Mouse (Mus musculus): ENCODE measurements around the gene Cdc7. TPM values are rescaled to one million over a fixed set of nuclear protein-coding genes. Genes with fewer than 3 reads are reported as not detected.

Gene Cdc7
- polyA plus RNA-seq, 1 experiment from 2014 or later: 51.6 TPM

- WGBS: 70% methylated on average over 2 of the region's 2 CpGs
- ATAC-seq (ENCODE audit: insufficient number of reproducible peaks, insufficient read depth, low FRiP score, low TSS enrichment, low read depth): no peak
- Histone ChIP-seq H3K27me3 (no peaks in the 10 kb centered on the region), H3K9me3 (no peaks in the 10 kb centered on the region), H3K36me3 (no peaks in the 10 kb centered on the region), H3K4me3 (no peak overlapping the region), H3K4me2 (no peak overlapping the region; the same call in 1 of the 2 replicates), H3K9ac (0 out of 2 replicates have a peak overlapping the region, but pooled peaks have one; percentile 11), H3K27ac (no peak overlapping the region), H3K4me1 (peaks cover 47% of the 10 kb centered on the region)
These were observed 50.9 kb downstream of the Cdc7 start for GRCm38 (mm10) chr5:107015046-107015421.

GRCm38 (mm10) chr5:107015422-107016081 lies 51.4 kb downstream of the Cdc7 start:
- Histone ChIP-seq H3K4me1 (peaks cover 52% of the 10 kb centered on the region), H3K27ac (no peak overlapping the region), H3K4me3 (no peak overlapping the region), H3K9me3 (no peaks in the 10 kb centered on the region), H3K4me2 (no peak overlapping the region; the same call in 1 of the 2 replicates), H3K36me3 (no peaks in the 10 kb centered on the region), H3K27me3 (no peaks in the 10 kb centered on the region), H3K9ac (0 out of 2 replicates have a peak overlapping the region, but pooled peaks have one; percentile 11)
- WGBS: 14% methylated on average over 10 of the region's 10 CpGs
- ATAC-seq (ENCODE audit: insufficient number of reproducible peaks, insufficient read depth, low FRiP score, low TSS enrichment, low read depth): no peak

GRCm38 (mm10) chr5:107016538-107016937 lies 52.4 kb downstream of the Cdc7 start:
- Histone ChIP-seq H3K27me3 (no peaks in the 10 kb centered on the region), H3K9me3 (no peaks in the 10 kb centered on the region), H3K4me3 (no peak overlapping the region), H3K4me1 (peaks cover 49% of the 10 kb centered on the region), H3K27ac (no peak overlapping the region), H3K9ac (no peak overlapping the region), H3K4me2 (no peak overlapping the region), H3K36me3 (no peaks in the 10 kb centered on the region)
- no peak for ATAC-seq (ENCODE audit: insufficient number of reproducible peaks, insufficient read depth, low FRiP score, low TSS enrichment, low read depth)
- WGBS: 75% methylated on average over 4 of the region's 4 CpGs

GRCm38 (mm10) chr5:107017544-107017943 lies 53.4 kb downstream of the Cdc7 start:
- Histone ChIP-seq H3K4me2 (no peak overlapping the region), H3K9me3 (no peaks in the 10 kb centered on the region), H3K4me1 (peaks cover 40% of the 10 kb centered on the region), H3K9ac (no peak overlapping the region), H3K27me3 (no peaks in the 10 kb centered on the region), H3K4me3 (no peak overlapping the region), H3K27ac (no peak overlapping the region), H3K36me3 (no peaks in the 10 kb centered on the region)
- WGBS: 75% methylated on average over 2 of the region's 2 CpGs
- no peak for ATAC-seq (ENCODE audit: insufficient number of reproducible peaks, insufficient read depth, low FRiP score, low TSS enrichment, low read depth)

GRCm38 (mm10) chr5:107019057-107019456 lies 54.9 kb downstream of the Cdc7 start:
- Histone ChIP-seq H3K4me2 (no peak overlapping the region), H3K9ac (no peak overlapping the region), H3K27me3 (no peaks in the 10 kb centered on the region), H3K4me3 (no peak overlapping the region), H3K27ac (no peak overlapping the region), H3K9me3 (no peaks in the 10 kb centered on the region), H3K36me3 (no peaks in the 10 kb centered on the region), H3K4me1 (peaks cover 35% of the 10 kb centered on the region)
- no peak for ATAC-seq (ENCODE audit: insufficient number of reproducible peaks, insufficient read depth, low FRiP score, low TSS enrichment, low read depth)
- WGBS: 48% methylated on average over 5 of the region's 5 CpGs

GRCm38 (mm10) chr5:107019904-107020303 lies 55.8 kb downstream of the Cdc7 start:
- peaks cover 35% of the 10 kb centered on the region for H3K4me1 ChIP-seq
- H3K27me3 ChIP-seq: no peaks in the 10 kb centered on the region
- H3K36me3 ChIP-seq: no peaks in the 10 kb centered on the region
- WGBS: 31% methylated on average over 6 of the region's 6 CpGs
- no peaks in the 10 kb centered on the region for H3K9me3 ChIP-seq
- no peak overlapping the region for H3K9ac ChIP-seq
- no peak overlapping the region for H3K4me3 ChIP-seq
- no peak for ATAC-seq (ENCODE audit: insufficient number of reproducible peaks, insufficient read depth, low FRiP score, low TSS enrichment, low read depth)
- peak overlapping the region; percentile 71 for H3K27ac ChIP-seq
- H3K4me2 ChIP-seq: no peak overlapping the region

- H3K4me1 ChIP-seq: peaks cover 35% of the 10 kb centered on the region
- no peaks in the 10 kb centered on the region for H3K9me3 ChIP-seq
- no peak overlapping the region for H3K4me2 ChIP-seq
- no peaks in the 10 kb centered on the region for H3K36me3 ChIP-seq
- H3K27me3 ChIP-seq: no peaks in the 10 kb centered on the region
- H3K9ac ChIP-seq: no peak overlapping the region
- no peak overlapping the region for H3K4me3 ChIP-seq
- ATAC-seq (ENCODE audit: insufficient number of reproducible peaks, insufficient read depth, low FRiP score, low TSS enrichment, low read depth): no peak
- WGBS: 64% methylated on average over 7 of the region's 7 CpGs
- H3K27ac ChIP-seq: peak overlapping the region; percentile 71
These were observed 56.2 kb downstream of the Cdc7 start for GRCm38 (mm10) chr5:107020366-107020765.

GRCm38 (mm10) chr5:107021291-107022063 lies 57.4 kb downstream of the Cdc7 start:
- ATAC-seq (ENCODE audit: insufficient number of reproducible peaks, insufficient read depth, low FRiP score, low TSS enrichment, low read depth): no peak

GRCm38 (mm10) chr5:107022064-107022428 lies 57.9 kb downstream of the Cdc7 start:
- H3K4me3 ChIP-seq: no peak overlapping the region
- H3K27ac ChIP-seq: no peak overlapping the region
- H3K27me3 ChIP-seq: 0 out of 2 replicates have a peak, but pooled peaks cover 4% of the 10 kb centered on the region
- 97% methylated on average over 3 of the region's 3 CpGs for WGBS
- peaks cover 35% of the 10 kb centered on the region for H3K4me1 ChIP-seq
- no peak for ATAC-seq (ENCODE audit: insufficient number of reproducible peaks, insufficient read depth, low FRiP score, low TSS enrichment, low read depth)
- H3K4me2 ChIP-seq: no peak overlapping the region
- H3K9ac ChIP-seq: no peak overlapping the region
- H3K9me3 ChIP-seq: no peaks in the 10 kb centered on the region
- no peaks in the 10 kb centered on the region for H3K36me3 ChIP-seq

More at GRCm38 (mm10) chr5:107021291-107022063, 57.4 kb downstream of the Cdc7 start:
- H3K27ac ChIP-seq: no peak overlapping the region
- H3K27me3 ChIP-seq: 0 out of 2 replicates have a peak, but pooled peaks cover 4% of the 10 kb centered on the region
- H3K9ac ChIP-seq: no peak overlapping the region
- H3K4me1 ChIP-seq: peaks cover 35% of the 10 kb centered on the region
- no peak overlapping the region for H3K4me3 ChIP-seq
- 91% methylated on average over 14 of the region's 14 CpGs for WGBS
- H3K36me3 ChIP-seq: no peaks in the 10 kb centered on the region
- no peak overlapping the region for H3K4me2 ChIP-seq
- H3K9me3 ChIP-seq: no peaks in the 10 kb centered on the region

- peak overlapping the region; percentile 26; the same call in 1 of the 2 replicates for H3K4me2 ChIP-seq
- no peak overlapping the region for H3K9ac ChIP-seq
- 48% methylated on average over 5 of the region's 5 CpGs for WGBS
- H3K36me3 ChIP-seq: no peaks in the 10 kb centered on the region
- ATAC-seq (ENCODE audit: insufficient number of reproducible peaks, insufficient read depth, low FRiP score, low TSS enrichment, low read depth): 0 out of 2 replicates have a peak, but pooled peaks have one; percentile 8
- H3K27me3 ChIP-seq: 0 out of 2 replicates have a peak, but pooled peaks cover 4% of the 10 kb centered on the region
- peaks cover 35% of the 10 kb centered on the region for H3K4me1 ChIP-seq
- peak overlapping the region; percentile 64; the same call in 1 of the 2 replicates for H3K27ac ChIP-seq
- no peaks in the 10 kb centered on the region for H3K9me3 ChIP-seq
- no peak overlapping the region for H3K4me3 ChIP-seq
These were observed 59.8 kb downstream of the Cdc7 start for GRCm38 (mm10) chr5:107023951-107024350.

GRCm38 (mm10) chr5:107025371-107025770 lies 61.2 kb downstream of the Cdc7 start:
- H3K4me3 ChIP-seq: no peak overlapping the region
- H3K9me3 ChIP-seq: no peaks in the 10 kb centered on the region
- no peaks in the 10 kb centered on the region for H3K36me3 ChIP-seq
- H3K27ac ChIP-seq: no peak overlapping the region
- WGBS: 70% methylated on average over 5 of the region's 5 CpGs
- H3K27me3 ChIP-seq: 0 out of 2 replicates have a peak, but pooled peaks cover 4% of the 10 kb centered on the region
- ATAC-seq (ENCODE audit: insufficient number of reproducible peaks, insufficient read depth, low FRiP score, low TSS enrichment, low read depth): no peak
- no peak overlapping the region for H3K4me2 ChIP-seq
- H3K9ac ChIP-seq: no peak overlapping the region
- peaks cover 33% of the 10 kb centered on the region for H3K4me1 ChIP-seq
